Mouse (Mus musculus) WW6 (cell line): Measurements from ENCODE around the gene Adgrg7.

Source experiments
- DNase-seq: peaks from one replicate; pipeline ENCODE4 v3.0.0-alpha.2; 2013; ENCODE audit warnings: low read depth, low spot score

The Adgrg7 gene

DNA sequence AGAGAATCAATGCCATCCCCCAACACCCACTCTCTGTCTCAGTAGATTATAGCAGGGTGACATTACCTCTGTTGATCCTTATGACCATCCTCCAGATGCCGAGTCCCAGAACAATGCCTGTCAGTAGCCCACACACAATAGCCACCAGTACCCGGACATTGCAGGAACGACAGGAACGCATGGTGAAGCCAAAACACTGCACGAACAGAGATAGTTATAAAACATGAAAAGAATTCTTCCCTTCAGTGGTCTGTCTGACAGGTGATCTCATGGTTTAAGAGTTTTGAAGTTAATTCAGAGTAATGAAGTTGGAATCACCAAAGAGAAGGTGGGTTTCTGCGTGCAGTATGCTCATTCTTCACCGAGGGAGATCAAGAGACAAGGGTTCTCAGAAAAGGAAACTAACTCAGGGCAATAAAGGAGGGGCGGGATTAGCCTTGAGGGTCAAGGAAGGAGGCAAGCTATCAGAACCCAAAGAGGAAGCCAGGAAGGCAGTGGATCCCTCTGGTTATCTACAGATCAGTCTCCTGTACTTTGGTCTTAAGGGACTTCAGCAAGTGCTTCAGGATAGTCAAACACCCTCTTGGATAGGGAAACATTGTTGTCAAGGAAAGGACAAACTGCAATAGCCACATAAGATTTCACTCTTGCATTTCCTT, at the start of gene Adgrg7:
Gene Adgrg7, minus strand, starts transcription at position 375 of the 659 bp plus-strand sequence.
- DNase-seq, result no peak

DNA sequence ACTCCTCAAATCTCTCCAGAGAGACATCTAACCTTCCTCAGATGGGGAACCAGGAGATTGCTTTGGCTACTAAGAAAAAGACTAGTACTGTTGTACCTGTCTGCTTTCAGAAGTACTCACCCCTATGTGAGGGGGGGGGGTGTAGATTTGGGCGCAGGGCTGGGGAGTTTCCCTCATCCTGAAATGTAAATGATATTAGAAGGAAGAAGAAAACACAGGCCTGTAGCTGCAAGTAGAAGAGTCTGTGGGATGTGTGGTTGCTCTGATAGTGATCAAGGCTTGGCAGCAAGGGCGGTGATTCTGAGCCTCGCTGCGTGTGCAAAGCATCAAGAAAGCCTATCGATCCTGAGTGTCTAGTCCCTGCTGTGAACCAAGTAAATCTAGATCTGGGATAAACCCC, 47.3 kb upstream of the Adgrg7 start:
- DNase-seq, result no peak

DNA sequence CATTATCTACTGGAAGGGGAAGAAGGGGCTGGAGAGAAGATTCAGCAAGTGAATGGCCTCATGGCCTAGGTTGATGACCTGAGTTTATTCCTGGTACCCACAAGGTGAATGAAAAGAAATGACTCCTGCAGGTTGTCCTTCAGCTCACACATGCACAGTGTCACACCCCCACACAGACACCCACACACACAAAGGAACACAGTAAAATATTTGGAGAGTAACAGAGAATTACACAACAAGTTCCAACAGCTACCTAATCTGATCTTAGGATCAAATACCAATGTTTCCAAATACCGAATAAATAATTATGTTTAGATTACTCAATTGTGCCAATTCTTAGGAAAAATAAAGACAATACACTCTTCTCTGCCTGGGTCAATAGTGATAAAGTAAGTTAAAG, 37.7 kb upstream of the Adgrg7 start:
- DNase-seq, result no peak

DNA sequence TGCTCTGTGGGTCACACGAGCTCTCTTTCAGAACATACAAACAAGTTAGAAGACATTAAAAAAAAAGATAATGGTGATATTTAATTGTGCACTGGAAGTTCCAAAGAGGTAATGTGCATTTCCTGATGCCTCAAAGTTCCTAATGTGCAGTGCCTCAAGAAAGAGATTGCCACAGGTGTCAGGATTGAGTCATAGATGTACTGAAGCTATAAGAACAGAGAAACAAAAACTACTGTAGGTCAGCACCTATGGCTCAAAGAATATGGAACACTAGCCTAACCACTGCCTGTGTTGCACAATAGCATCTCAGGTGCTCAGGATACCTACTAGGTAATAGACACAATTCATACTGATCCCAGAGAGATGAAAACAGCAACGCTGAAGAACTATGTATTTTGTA, 36.3 kb upstream of the Adgrg7 start:
- no peak for DNase-seq

DNA sequence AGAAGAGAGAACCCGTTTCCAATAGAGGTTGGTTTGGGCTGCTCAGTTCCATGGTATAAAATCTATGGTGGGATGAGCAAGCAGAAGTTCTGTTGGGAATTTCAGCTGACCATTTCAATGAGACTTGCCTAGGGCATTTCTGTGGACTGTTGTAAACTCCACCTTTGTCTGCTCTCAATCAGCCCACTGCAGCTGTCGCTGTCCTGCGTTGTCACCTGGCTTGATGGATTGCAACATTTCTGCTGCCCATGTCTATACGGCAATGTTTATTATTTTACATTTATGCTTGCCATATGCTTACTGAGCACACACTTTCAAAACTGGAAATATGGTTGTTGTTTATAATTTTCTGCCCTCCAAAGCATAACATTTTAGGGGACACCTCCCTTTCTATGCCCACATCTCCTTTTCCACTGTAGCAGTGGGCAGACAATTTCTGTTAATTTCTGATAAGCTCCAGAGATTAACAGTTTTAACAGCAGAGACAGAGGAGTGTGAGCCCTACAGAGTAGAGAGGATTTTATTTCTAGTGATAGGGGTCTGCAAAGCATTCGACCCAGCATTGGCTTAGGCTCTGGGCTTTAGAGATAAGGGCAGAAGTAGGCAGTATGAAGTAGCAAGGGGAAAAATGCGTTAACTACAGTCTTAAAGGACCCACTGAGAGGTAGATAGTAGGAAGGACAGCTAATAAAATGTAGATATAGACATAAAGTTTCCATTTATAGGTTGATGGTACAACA, 5.9 kb upstream of the Adgrg7 start:
- no peak for DNase-seq

DNA sequence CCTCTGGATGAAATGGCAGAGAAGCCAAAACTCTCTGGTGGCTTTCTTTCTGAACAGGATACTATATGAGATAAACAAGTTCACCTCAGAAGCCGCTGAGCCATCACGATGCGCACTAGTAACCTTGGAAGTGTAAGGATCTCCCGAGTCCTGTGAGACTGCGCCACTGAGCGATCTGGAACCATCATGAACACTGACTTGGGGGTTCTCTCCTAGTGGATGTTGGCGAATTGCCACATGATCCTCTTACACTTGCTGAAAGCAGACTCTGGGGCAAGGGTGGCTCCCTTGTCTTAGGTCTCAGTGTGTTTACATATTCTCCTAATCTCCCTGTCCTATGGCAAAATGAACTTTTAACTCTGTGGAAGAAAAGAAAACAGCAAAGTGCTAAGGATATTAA, 5.3 kb upstream of the Adgrg7 start:
- DNase-seq, result no peak

DNA sequence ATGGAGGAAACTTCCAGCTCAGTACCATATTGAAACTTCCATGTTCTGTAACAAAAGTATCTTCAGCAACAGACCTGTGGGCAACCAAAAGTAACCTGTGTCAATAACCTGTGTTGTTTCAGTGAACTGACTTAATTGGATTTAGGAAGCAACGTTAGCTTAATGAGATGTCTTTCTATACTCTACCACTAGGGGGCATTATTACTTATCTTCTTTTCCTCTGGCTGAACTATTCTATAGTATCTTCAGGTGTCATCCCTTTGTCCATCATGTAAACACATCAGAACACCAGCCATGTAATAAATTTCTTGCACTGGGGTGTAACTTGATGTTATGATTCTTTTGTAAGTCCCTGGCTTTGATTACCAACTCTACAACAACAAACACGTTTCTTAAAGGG, 4.8 kb upstream of the Adgrg7 start:
- DNase-seq, result no peak

DNA sequence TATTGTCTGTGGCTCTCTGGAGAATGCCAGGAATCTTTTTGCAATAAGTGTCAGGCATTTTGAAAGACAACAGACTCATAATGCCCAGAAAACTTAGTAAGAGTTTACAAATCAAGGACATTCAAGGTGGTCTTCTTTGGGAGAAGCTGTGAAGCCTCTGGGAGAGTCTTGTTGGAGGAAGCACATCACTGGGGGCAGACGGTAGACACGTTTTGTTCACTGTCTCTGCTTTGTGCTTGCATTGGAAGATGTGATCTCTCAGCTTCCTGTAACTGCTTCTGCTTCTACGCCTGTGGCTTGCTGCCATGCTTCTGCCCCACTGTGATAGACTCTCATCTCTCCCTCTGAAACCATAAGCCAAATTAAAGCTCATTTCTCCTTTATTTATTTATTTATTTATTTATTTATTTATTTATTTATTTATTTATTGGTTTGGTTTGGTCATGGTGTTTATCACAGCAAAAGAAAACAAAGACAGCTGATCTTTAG, 3.9 kb upstream of the Adgrg7 start:
- DNase-seq, result no peak

DNA sequence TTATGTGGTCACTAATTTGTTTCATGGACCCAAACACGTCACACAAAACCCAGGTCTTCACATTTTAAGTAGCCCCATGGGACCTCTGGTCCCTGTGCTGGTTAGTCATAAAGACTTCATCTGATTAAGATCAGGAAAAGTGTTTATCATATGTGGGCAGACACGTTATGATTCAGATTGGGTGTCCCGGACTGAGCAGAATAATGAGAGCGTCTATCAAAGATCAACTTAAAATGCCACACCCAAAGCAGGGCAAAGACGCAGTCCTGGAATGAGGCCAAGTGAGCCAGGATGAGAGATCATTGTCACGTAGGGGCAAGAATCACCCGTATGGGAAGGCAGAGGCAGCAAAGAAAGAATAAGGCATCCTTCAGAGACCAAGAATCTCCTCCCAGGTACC, 3.2 kb upstream of the Adgrg7 start:
- DNase-seq, result no peak

DNA sequence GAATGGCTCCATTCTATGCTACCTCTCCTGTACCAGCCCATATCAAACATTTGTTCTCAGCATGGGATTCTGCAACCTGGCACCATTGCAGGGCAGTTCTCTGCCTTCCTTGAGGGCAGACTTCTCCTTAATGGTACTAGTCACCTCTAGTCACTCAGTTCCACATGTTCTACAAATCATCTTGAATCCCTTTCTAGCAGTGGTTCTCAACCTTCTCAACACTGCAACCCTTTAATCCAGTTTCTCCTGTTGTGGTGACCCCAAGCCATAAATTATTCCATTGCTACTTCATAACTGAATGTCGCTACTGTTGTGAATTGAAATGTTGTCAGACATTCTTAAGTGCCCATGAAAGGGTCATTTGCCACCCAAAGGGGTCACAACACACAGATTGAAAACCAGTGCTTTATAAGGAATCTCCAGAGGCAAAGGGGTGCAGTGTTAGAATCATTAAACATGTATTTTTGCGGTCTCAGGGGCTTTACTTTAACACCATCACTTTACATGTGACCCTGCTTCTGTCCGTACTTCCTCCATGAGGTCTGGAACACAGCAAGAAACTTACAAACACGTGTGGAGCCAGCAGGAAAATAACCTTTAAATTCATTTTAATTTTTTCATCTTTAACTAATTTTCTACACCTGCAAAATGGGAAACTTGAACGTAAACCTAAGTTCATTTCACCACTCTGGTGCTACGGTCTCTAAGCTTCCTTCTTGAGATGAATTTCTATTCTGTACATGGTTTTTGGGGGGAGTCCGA, 1.1 kb downstream of the Adgrg7 start:
- DNase-seq, result no peak

DNA sequence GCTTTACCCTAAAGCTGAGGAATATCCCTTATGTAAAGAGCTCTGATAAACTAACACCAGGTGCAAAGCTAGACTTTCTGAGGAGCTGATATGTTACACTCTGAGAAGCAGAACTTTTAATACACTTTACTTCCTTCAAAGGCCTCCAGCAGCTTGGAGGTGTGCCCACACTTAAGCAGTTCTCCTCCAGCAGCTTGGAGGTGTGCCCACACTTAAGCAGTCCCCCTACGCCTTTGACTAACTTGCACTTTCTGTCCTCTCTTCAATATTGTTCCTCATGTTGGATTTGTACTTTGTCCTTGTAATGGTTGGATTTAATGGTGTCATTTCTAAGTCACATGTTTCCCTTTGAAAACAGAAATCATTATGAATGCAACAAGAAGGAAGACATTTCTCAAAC, 1.9 kb downstream of the Adgrg7 start:
- no peak for DNase-seq

DNA sequence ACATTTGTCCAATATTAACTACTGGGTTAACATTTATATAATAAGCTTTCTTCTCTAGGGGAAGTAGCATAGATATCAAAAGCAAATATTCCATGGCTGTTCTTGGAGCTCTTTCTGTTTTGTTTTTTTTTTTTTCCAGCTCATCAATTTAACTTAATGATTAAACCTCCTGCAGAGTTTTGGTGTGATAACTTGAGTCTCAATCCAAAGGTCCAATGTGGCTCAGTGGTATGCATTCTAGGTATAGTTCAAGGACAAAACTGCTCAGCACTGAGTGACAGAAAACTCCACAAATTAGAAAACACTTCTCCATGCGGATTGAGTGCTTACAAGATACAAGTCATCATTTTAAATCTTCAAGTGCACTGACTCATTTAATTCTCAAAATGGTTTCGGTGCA, 9.7 kb downstream of the Adgrg7 start:
- DNase-seq, result no peak

DNA sequence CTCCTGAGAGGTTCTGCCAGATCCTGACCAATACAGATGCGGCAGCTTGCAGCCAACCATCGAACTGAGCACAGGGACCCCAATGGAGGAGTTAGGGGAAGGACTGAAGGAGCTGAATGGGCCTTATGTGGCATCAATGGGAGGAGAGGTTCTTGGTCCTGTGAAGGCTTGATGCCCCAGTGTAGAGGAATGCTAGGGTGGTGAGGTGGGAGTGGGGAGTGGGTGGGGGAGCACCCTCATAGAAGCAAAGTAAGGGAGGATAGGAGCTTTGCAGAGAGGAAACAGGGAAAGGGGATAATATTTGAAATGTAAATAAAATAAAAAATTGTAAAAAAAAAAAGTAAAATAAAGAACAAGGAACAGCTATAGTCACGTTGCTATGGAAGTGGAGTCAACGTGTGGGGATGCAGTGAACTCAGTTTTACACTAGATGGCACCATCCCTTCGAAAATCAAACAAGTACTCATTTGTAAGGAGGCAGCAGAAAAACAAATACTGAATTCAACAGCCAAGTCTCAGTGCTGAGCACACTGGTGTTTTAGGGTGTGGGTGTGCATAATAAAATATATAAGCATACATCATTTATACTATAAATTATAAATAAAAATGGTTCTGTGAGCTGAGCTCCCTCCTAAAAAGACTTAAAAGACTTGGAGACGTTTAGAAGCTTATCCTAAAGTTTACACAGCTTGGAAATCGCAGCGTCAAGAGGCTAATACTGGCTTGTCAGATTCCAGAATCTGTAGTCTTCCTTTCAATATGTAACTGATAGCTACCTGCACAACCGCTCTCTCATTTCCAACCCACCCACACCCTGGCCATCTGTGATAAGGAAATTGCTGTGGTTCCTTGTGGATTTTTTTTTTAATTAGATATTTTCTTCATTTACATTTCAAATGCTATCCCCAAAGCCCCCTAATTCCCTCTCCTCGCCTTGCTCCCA, 24.2 kb downstream of the Adgrg7 start:
- peak; percentile 33 for DNase-seq

DNA sequence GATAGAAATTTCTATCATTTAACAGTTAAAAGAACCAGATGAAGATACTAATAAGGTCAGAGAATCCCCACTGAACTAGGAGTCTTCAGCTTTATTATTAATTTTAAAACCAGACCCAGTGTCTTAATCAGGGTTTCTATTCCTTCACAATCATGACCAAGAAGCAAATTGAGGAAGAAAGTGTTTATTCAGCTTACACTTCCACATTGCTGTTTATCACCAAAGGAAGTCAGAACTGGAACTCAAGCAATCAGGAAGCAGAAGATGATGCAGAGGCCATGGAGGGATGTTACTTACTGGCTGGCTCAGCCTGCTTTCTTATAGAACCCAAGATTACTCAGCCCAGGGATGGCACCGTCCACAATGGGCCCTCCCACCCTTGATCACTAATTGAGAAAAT, 66.6 kb downstream of the Adgrg7 start:
- DNase-seq, result no peak

DNA sequence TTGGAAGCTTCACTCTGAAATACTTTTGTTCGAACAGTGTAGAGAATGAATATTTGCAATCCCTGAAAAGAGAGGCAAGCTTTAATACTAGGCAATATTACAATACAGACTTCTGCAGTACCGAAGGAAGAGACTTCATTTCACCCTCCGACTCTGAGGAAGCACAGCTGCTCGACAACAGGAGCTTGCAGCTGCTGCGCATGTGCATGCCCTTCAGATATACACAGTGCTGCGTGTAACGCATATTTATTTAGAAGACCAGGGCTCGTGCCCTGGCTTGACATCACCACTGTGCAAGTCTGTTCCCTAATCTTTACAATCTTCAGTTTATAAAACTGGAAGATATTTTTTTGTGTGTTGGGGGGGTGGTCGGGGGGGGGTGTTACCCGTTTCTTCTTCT, 70.7 kb downstream of the Adgrg7 start:
- no peak for DNase-seq

DNA sequence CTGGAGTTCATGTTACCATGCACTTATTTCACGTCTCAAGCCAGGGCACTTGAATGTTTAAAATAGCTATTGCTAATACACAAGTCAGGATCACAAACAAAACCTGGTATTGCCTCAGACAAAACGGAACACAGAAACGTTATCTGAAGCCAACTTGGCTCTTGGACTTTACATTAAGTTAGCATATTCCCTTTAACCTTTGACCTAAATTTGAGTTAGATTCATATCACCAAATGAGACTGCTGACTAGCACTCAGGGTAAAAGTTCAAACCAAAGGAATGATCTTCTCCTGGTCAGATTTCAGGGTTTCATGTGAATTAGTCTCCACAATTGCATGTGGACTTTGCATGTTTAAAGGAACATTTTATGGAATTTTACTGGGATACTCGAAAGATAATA, 73.3 kb downstream of the Adgrg7 start:
- DNase-seq, result no peak

DNA sequence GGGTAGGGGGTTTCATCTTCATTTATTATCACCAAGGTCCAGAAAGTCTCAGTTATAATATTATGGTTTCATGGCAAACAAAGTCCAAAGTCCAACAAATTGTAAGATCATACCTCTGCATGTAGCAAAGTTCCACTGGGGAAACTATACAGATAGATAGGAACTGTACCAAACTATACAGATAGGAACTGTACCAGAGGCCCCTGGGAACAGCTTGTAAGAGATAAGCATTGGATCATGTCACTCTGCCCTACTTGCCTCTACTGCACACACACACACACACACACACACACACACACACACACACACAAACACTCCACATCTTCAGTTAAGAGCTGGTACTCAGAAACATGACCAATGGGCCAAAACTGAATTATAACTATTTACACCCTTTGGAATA, 76.6 kb downstream of the Adgrg7 start:
- no peak for DNase-seq

DNA sequence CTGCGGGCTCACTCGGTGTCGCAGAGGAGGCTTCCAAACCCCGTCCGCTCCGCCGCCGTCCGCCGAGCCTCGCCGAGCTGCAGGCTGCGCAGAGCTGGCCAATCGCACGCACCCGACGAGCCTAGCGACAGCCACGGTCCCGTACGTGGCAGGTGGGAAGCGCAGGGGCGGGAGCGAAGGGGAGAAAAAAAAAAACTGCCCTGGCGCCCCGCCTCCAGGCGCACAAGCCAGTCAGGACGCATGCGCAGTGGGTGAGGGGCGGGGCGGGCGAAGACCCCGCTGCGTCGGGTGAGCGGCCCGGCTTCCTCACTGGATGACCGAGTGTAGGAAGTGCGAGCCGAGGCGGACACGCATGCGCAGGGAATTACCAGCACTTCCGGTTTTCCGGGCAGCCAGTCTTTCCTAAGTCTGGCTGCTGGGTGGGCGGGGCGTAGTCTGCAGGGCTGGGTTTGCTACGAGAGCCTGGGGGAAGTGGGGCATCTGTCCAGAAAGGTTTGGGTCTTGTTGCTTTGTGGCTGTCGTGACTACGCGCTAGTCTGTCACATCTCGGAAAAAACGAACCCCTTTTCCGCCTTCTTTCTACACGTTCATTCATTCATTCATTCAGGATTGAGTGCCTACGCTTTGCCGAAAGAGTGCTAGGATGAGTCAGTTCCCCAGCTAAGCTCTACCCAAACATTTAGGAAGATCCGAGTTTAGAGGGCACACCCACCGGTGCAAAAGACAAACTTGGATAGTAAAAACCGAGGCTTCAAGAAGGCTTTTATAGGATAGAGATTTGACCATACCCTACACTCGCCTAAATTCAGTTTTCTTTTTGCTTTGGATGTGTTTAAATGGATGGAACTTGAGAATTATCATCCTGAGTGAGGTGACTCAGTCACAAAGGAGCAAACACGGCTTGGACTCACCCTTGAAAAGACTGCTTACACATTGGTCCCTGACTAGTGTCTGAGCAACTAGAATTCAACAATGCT, 78.1 kb downstream of the Adgrg7 start, which contains the start of gene Tfg:
Gene Tfg, minus strand, starts transcription at position 227 of the 977 bp plus-strand sequence.
- DNase-seq, result peak; percentile 97

DNA sequence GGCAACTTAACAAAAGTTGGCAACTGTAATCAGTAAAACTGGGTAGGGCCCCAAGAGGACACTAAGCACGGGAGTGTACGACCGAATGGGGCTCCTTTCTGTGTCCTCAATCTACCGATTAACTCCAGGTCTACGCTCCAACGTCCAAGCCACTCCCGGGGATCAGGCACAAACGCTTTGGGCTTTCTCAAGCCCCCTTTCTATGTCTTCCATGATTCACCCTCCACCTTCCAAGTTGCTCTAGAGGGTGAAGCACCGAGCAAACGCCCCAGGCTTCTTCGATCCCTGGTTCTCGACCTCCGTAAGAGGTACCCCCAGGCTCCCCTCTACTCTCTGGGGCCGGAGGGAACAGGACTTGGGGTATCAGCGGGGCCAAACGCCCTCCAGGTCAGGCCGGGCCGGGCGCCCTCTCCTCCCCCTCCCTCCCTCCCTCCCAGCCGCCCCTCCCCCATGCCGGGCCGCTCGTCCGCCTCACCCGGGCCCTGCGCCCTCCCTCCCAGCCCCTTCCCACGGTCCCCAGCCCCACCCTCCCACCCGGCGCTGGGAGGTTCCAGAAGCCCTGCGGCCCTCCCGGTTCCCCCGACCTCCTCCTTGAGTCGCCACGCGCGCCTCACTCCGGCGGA, 79.0 kb downstream of the Adgrg7 start:
- DNase-seq, result peak; percentile 4

DNA sequence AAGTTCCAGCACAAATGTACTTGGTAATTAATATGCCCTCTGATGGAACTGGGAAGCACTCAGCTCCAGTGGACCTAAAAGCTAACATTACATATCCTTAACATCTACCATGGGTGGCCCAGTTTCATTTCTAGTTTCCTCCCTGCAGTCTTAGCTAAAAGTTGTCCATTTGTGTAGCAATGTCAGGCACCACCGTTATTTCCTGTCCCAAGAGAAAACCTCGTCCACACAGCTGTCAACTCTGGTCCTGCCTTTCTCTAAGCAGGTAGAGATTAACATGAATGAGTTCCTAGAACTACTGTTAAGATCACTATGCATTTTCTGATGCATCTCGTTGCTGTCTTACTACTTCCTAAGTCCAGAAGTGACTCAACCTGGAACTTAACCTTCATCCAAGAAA, 80.0 kb downstream of the Adgrg7 start:
- DNase-seq, result no peak
